Mouse (Mus musculus) layer of hippocampus, adult 9-11 months (tissue): ENCODE data around the gene Olfr544.

Source experiments
- DNase-seq: peaks from one replicate; pipeline ENCODE4 v3.0.0; 2022

Gene Olfr544

GRCm38 (mm10) chr7:102476601-102477000 is 11.5 kb downstream of the Olfr544 start:
- DNase-seq = no peak

- DNase-seq = no peak
Measured at GRCm38 (mm10) chr7:102472675-102473074, 15.4 kb downstream of the Olfr544 start.

GRCm38 (mm10) chr7:102467566-102467965 is 20.5 kb downstream of the Olfr544 start:
- no peak for DNase-seq

- no peak for DNase-seq
Measured at GRCm38 (mm10) chr7:102458618-102459380, 29.3 kb downstream of the Olfr544 start.

GRCm38 (mm10) chr7:102446438-102446837 is 41.7 kb downstream of the Olfr544 start:
- no peak for DNase-seq

GRCm38 (mm10) chr7:102444301-102444700 is 43.8 kb downstream of the Olfr544 start:
- DNase-seq = no peak

DNA sequence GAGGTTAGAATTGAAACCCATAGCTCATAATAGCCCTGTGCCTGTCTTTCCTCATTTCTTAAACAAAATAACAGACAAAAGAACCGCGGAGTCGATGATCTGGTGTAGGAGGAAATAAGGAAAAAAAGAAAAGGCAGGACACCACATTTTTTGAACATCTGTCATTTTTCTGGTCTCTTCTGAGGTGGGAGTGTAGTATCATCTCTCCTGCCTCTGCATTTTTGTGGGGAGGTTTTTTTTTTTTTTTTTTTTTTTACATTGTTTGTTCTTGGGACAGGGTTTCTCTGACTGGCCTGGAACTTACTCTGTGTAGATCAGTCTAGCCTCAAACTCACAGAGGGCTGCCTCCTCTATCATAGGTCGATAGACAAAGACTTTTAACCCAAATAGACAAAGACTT is 45.7 kb downstream of the Olfr544 start:
- no peak for DNase-seq

DNA sequence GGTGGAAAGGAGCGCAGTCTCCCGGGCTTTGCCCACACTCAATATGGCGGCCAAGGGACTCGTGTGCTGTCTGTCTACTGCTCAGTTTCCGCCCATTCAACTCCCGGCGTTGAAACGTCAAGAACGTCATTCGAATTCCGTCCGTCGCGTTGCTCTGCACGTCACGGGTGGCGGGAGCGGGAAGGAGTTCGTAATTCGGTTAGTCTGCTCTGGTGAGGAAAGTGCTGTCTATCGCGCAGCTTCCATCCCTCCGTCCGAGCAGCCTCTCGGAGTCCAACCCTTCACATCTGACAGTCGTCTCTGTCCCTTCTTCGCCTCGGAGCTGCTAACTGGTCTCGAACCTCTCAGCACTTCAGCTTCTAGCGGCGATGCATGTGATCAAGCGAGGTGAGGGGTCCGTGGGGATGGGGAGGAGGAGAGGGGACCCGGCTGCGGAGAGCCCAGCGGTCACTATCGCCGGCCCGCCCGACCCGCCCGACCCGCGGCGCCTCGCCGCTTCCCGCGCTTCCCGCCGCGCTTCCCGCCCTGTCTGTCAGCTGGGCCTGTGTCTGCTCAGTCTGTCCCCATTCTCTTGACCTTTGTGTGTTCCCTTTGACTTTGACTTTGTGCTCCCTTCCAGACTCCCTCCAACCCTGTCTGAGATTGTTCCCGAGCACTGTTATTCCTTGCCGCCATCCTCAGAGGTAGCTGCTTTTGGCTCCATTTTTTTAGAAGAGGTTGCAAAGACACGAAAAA is 46.3 kb downstream of the Olfr544 start, which contains the start of gene Rrm1:
Rrm1 (plus strand) TSS at position 39 of the 735 bp plus-strand sequence.
- peak; percentile 96 for DNase-seq

GRCm38 (mm10) chr7:102440822-102441656 is 47.1 kb downstream of the Olfr544 start:
- DNase-seq = no peak

- DNase-seq = no peak
Measured at GRCm38 (mm10) chr7:102434344-102434743, 53.8 kb downstream of the Olfr544 start.
